Mouse (Mus musculus): Measurements from ENCODE around the gene Zfp747. TPM values are rescaled to one million over a fixed set of nuclear protein-coding genes. Genes with fewer than 3 reads are reported as not detected.
"Not testable (repeated sequence)": the region's sequence is repeated elsewhere in the genome, so short reads cannot be mapped to it uniquely, and the experiment has no call there.

Zfp747 gene
- polyA plus RNA-seq, 1 experiment, result 35.5 TPM

DNA sequence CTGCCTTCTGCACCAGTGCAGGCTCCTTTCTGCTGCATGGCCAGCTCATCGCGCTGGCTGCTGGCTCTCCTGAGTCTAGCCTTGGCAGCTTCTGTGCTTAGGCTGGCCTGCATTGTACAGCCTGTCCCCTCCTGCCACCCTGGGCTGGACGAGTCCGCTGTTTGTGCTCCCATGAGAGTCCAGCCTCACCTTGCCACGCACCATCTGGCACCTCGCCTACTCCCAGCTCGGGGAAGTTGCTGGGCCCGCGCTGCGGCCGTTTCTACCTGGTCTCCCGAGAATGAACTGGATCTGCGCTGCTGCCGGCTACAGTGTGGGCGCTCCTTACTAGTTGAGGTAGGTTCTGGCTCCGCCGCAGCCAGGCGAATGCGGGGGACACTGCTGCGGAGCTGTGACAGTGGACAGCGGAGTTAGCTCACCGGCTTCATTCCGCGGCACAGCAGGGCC lies 12.4 kb downstream of the Zfp747 start:
- H3K27me3 ChIP-seq (ENCODE audit: control insufficient read depth, insufficient read depth, low read length), result no peaks in the 10 kb centered on the region
- TF ChIP-seq POLR2A (IDR thresholded peaks at IDR 0.05; ENCODE audit: low read depth, low read length), result peak; percentile 32; the same call in 1 of the 2 replicates
- no peak for TF ChIP-seq CTCF (IDR thresholded peaks at IDR 0.05; ENCODE audit: extremely low read depth, insufficient read length, insufficient replicate concordance, low read depth, low read length)
- peaks cover 23% of the 10 kb centered on the region for H3K4me1 ChIP-seq (ENCODE audit: control insufficient read depth, insufficient read depth, insufficient read length, low read length)
- peak overlapping the region; percentile 73 for H3K4me3 ChIP-seq (ENCODE audit: low read depth, low read length)
- no peaks in the 10 kb centered on the region for H3K36me3 ChIP-seq (ENCODE audit: control insufficient read depth, insufficient read depth, low read length)
- WGBS, result 14% methylated on average over 24 of the region's 24 CpGs
- peak overlapping the region; percentile 82 for H3K27ac ChIP-seq (ENCODE audit: insufficient read depth, low read depth, low read length)

DNA sequence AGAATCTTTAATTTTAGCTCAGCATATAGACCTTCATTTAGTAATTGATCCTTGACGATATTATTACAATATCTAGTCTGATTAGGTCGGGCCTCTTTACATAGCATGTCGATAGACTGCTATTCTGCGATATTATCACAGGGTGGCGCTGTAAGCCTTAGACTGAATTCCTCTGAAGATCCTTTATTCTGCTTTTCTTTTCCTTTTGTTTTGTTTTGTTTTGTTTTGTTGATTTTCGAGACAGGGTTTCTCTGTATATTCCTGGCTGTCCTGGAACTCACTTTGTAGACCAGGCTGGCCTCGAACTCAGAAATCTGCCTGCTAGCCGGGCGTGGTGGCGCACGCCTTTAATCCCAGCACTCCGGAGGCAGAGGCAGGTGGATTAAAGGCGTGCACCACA lies 13.4 kb downstream of the Zfp747 start:
- H3K4me3 ChIP-seq (ENCODE audit: low read depth, low read length), result peak overlapping the region; percentile 51
- TF ChIP-seq CTCF (IDR thresholded peaks at IDR 0.05; ENCODE audit: extremely low read depth, insufficient read length, insufficient replicate concordance, low read depth, low read length), result peak; percentile 33; the same call in 1 of the 2 replicates
- H3K36me3 ChIP-seq (ENCODE audit: control insufficient read depth, insufficient read depth, low read length); H3K27ac ChIP-seq (ENCODE audit: insufficient read depth, low read depth, low read length); H3K27me3 ChIP-seq (ENCODE audit: control insufficient read depth, insufficient read depth, low read length): not testable (repeated sequence)
- WGBS, result 9% methylated on average over 13 of the region's 13 CpGs
- peaks cover 23% of the 10 kb centered on the region for H3K4me1 ChIP-seq (ENCODE audit: control insufficient read depth, insufficient read depth, insufficient read length, low read length)

- Histone ChIP-seq H3K27ac (ENCODE audit: insufficient read depth, low read depth, low read length) (peak overlapping the region; percentile 85), H3K4me1 (ENCODE audit: control insufficient read depth, insufficient read depth, insufficient read length, low read length) (peaks cover 22% of the 10 kb centered on the region), H3K36me3 (ENCODE audit: control insufficient read depth, insufficient read depth, low read length) (no peaks in the 10 kb centered on the region), H3K27me3 (ENCODE audit: control insufficient read depth, insufficient read depth, low read length) (no peaks in the 10 kb centered on the region), H3K4me3 (ENCODE audit: low read depth, low read length) (peak overlapping the region; percentile 30)
- 12% methylated on average over 13 of the region's 13 CpGs for WGBS
- no peak for TF ChIP-seq CTCF (IDR thresholded peaks at IDR 0.05; ENCODE audit: extremely low read depth, insufficient read length, insufficient replicate concordance, low read depth, low read length)
- TF ChIP-seq POLR2A (IDR thresholded peaks at IDR 0.05; ENCODE audit: low read depth, low read length), result no peak
These were observed 14.4 kb downstream of the Zfp747 start for GRCm38 (mm10) chr7:127361449-127361848.

DNA sequence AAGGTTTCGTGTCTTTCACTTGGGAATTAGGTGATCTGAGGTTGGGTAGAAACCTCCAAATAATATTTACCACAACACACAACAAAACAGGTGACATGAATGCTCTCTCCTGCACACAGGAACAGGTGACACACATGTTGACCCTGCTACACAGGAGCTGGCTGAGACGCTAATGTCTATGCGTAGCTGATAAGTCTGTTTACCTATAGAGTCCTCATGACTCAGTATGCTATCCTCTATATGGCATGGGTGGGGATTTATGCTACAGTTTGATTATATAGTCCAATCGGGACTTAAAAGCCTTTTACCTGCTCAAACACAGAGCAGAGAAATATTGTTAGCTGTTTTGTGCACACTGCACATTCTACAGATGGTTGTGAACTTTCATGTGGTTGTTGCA lies 15.6 kb downstream of the Zfp747 start:
- no peak overlapping the region for H3K4me3 ChIP-seq (ENCODE audit: low read depth, low read length)
- H3K27ac ChIP-seq (ENCODE audit: insufficient read depth, low read depth, low read length), result peak overlapping the region; percentile 70
- H3K4me1 ChIP-seq (ENCODE audit: control insufficient read depth, insufficient read depth, insufficient read length, low read length), result peaks cover 13% of the 10 kb centered on the region
- no peak for TF ChIP-seq POLR2A (IDR thresholded peaks at IDR 0.05; ENCODE audit: low read depth, low read length)
- no peak for TF ChIP-seq CTCF (IDR thresholded peaks at IDR 0.05; ENCODE audit: extremely low read depth, insufficient read length, insufficient replicate concordance, low read depth, low read length)
- no peaks in the 10 kb centered on the region for H3K27me3 ChIP-seq (ENCODE audit: control insufficient read depth, insufficient read depth, low read length)
- no peaks in the 10 kb centered on the region for H3K36me3 ChIP-seq (ENCODE audit: control insufficient read depth, insufficient read depth, low read length)
- WGBS, result 24% methylated on average over 4 of the region's 4 CpGs

DNA sequence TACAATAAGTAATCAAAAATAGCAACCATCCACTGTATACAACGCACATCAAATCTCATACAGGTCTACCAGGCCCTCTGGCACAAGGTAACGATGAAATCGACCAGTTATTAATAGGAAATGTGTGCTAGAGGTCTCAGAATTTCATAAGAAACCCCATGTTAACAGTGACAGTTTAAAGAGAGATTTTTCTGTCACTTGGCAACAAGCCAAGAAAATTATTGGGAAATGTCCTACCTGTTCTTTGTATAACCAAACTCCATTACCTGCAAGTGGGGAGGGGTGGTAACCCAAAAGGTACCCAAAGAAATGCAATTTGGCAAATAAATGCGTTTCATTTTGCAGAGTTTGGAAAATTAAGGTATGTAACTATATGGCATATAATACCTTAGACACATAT lies 17.4 kb downstream of the Zfp747 start:
- Histone ChIP-seq H3K36me3 (ENCODE audit: control insufficient read depth, insufficient read depth, low read length) (no peaks in the 10 kb centered on the region), H3K4me1 (ENCODE audit: control insufficient read depth, insufficient read depth, insufficient read length, low read length) (peaks cover 12% of the 10 kb centered on the region), H3K4me3 (ENCODE audit: low read depth, low read length) (no peak overlapping the region), H3K27ac (ENCODE audit: insufficient read depth, low read depth, low read length) (no peak overlapping the region), H3K27me3 (ENCODE audit: control insufficient read depth, insufficient read depth, low read length) (no peaks in the 10 kb centered on the region)
- 79% methylated on average over 4 of the region's 4 CpGs for WGBS
- TF ChIP-seq POLR2A (IDR thresholded peaks at IDR 0.05; ENCODE audit: low read depth, low read length) (no peak), CTCF (IDR thresholded peaks at IDR 0.05; ENCODE audit: extremely low read depth, insufficient read length, insufficient replicate concordance, low read depth, low read length) (no peak)

DNA sequence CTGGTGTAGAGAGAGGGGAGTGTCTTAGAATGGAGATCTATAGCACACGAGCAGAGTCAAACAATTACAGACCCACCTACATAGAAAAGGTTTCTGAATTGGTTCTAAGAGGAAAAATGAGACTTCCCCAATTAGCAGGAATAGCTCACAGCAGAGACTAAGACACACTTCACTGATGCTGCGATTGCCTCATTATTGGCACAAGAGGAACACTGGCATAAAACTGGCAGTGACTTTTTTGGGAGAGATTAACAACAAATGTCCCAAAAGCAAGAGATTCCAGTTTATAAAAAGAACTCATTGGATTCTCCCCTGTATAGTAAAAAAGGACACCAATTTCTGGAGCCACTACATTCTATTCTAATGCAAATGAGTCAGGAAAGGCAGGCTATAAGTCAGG lies 18.0 kb downstream of the Zfp747 start:
- H3K27ac ChIP-seq (ENCODE audit: insufficient read depth, low read depth, low read length), result no peak overlapping the region
- H3K4me1 ChIP-seq (ENCODE audit: control insufficient read depth, insufficient read depth, insufficient read length, low read length), result peaks cover 12% of the 10 kb centered on the region
- no peaks in the 10 kb centered on the region for H3K27me3 ChIP-seq (ENCODE audit: control insufficient read depth, insufficient read depth, low read length)
- TF ChIP-seq POLR2A (IDR thresholded peaks at IDR 0.05; ENCODE audit: low read depth, low read length), result no peak
- no peak for TF ChIP-seq CTCF (IDR thresholded peaks at IDR 0.05; ENCODE audit: extremely low read depth, insufficient read length, insufficient replicate concordance, low read depth, low read length)
- no peaks in the 10 kb centered on the region for H3K36me3 ChIP-seq (ENCODE audit: control insufficient read depth, insufficient read depth, low read length)
- WGBS, result 75% methylated on average over 2 of the region's 2 CpGs
- H3K4me3 ChIP-seq (ENCODE audit: low read depth, low read length), result no peak overlapping the region

GRCm38 (mm10) chr7:127355796-127356195 lies 20.1 kb downstream of the Zfp747 start:
- Histone ChIP-seq H3K36me3 (ENCODE audit: control insufficient read depth, insufficient read depth, low read length) (no peaks in the 10 kb centered on the region), H3K27ac (ENCODE audit: insufficient read depth, low read depth, low read length) (no peak overlapping the region), H3K4me3 (ENCODE audit: low read depth, low read length) (no peak overlapping the region), H3K27me3 (ENCODE audit: control insufficient read depth, insufficient read depth, low read length) (no peaks in the 10 kb centered on the region), H3K4me1 (ENCODE audit: control insufficient read depth, insufficient read depth, insufficient read length, low read length) (peaks cover 7% of the 10 kb centered on the region; the same call in 1 of the 2 replicates)
- 33% methylated on average over 3 of the region's 3 CpGs for WGBS
- TF ChIP-seq POLR2A (IDR thresholded peaks at IDR 0.05; ENCODE audit: low read depth, low read length), result no peak
- no peak for TF ChIP-seq CTCF (IDR thresholded peaks at IDR 0.05; ENCODE audit: extremely low read depth, insufficient read length, insufficient replicate concordance, low read depth, low read length)
